In the genomic region with DNA sequence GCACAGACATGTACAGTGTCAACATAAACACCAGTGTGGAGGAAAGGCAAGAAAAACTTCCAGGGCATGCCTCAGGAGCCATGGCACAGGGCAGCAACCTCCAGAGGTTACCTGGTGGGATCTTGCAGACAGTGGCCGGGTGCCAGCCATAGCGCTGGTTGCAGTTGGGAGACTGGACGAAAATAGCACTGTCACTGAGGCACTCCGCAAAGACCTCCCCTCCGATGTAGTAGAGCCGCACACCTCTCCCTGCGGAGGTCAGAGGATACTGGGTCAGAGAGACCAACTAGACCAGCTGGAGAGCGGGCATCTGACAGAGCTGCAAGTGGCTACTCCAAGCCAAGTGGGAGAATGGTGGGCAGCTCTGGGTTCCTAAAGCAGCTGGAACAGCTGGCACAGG, we compare ENCODE assay signal across 34 mouse cellular contexts. TPM values are rescaled to one million over a fixed set of nuclear protein-coding genes. Genes with fewer than 3 reads are reported as not detected.
DNase-seq lines count a peak whose midpoint lies in the region; ATAC-seq and TF ChIP-seq lines count a peak whose summit lies in the region.
"Had no signal": no experiment of that assay in that cellular context is flagged by ENCODE, and none has a peak within 500 bp of the region (broad histone marks: within the 10 kb centered on the region; RNA-seq: fewer than 3 reads in every experiment).

No protein-coding gene starts in this region.

- 0 out of 2 replicates have a peak, but pooled peaks have one; percentile 15 for ATAC-seq in heart, embryonic 12.5 days (ENCODE audit: insufficient number of reproducible peaks, low FRiP score)
- ATAC-seq in hindbrain, postnatal 0 days: no peak
- ATAC-seq in limb, embryonic 13.5 days (ENCODE audit: low FRiP score, low read depth): no peak
- ATAC-seq in limb, embryonic 14.5 days (ENCODE audit: low FRiP score, low read depth): no peak
- ATAC-seq: CD4-positive, CD25-positive, alpha-beta regulatory T cell, adult 4 months; forebrain, embryonic 16.5 days had no signal

- 63% methylated on average over 8 of the region's 8 CpGs for WGBS in heart, embryonic 12.5 days
- 90% methylated on average over 8 of the region's 8 CpGs for WGBS in hindbrain, embryonic 10.5 days
- 83% methylated on average over 8 of the region's 8 CpGs for WGBS in hindbrain, postnatal 0 days
- 93% methylated on average over 8 of the region's 8 CpGs for WGBS in limb, embryonic 13.5 days
- 96% methylated on average over 8 of the region's 8 CpGs for WGBS in limb, embryonic 10.5 days
- WGBS in limb, embryonic 14.5 days: 86% methylated on average over 8 of the region's 8 CpGs

- H3K9ac ChIP-seq in heart, embryonic 12.5 days: no peak overlapping the region
- no peak overlapping the region for H3K9ac ChIP-seq in hindbrain, postnatal 0 days (replicated peaks; ENCODE audit: low read length)
- H3K9ac ChIP-seq in limb, embryonic 13.5 days: no peak overlapping the region
- H3K9ac ChIP-seq in limb, embryonic 14.5 days (ENCODE audit: low read depth, low read length, severe bottlenecking): no peak overlapping the region
- H3K9ac ChIP-seq: embryonic facial prominence, embryonic 12.5 days; hindbrain, embryonic 15.5 days; liver, embryonic 14.5 days; lung, embryonic 15.5 days had no signal

- peaks cover 50% of the 10 kb centered on the region for H3K4me1 ChIP-seq in heart, embryonic 12.5 days (replicated peaks)
- peaks cover 35% of the 10 kb centered on the region for H3K4me1 ChIP-seq in hindbrain, embryonic 10.5 days (replicated peaks)
- peaks cover 25% of the 10 kb centered on the region for H3K4me1 ChIP-seq in hindbrain, postnatal 0 days (ENCODE audit: insufficient read depth, low read length)
- H3K4me1 ChIP-seq in limb, embryonic 13.5 days: peaks cover 97% of the 10 kb centered on the region
- H3K4me1 ChIP-seq in limb, embryonic 10.5 days: no peaks in the 10 kb centered on the region
- H3K4me1 ChIP-seq in limb, embryonic 14.5 days (ENCODE audit: control insufficient read depth, insufficient read depth, low read length): peaks cover 73% of the 10 kb centered on the region

- TF ChIP-seq POLR2A in limb, embryonic 14.5 days (IDR thresholded peaks at IDR 0.05; ENCODE audit: borderline replicate concordance, extremely low read depth, insufficient read depth, insufficient read length): no peak

- no peaks in the 10 kb centered on the region for H3K27me3 ChIP-seq in heart, embryonic 12.5 days (replicated peaks)
- H3K27me3 ChIP-seq in hindbrain, embryonic 10.5 days (ENCODE audit: insufficient read depth, poor library complexity, severe bottlenecking): no peaks in the 10 kb centered on the region
- H3K27me3 ChIP-seq in hindbrain, postnatal 0 days (ENCODE audit: insufficient read depth, low read length): no peaks in the 10 kb centered on the region
- no peaks in the 10 kb centered on the region for H3K27me3 ChIP-seq in limb, embryonic 13.5 days
- H3K27me3 ChIP-seq in limb, embryonic 10.5 days (ENCODE audit: low read depth, poor library complexity, severe bottlenecking): no peaks in the 10 kb centered on the region
- no peaks in the 10 kb centered on the region for H3K27me3 ChIP-seq in limb, embryonic 14.5 days (ENCODE audit: control insufficient read depth, insufficient read depth, low read length)
- H3K27me3 ChIP-seq: embryonic facial prominence, embryonic 12.5 days; hindbrain, embryonic 15.5 days; lung, embryonic 15.5 days had no signal

- H3K36me3 ChIP-seq in heart, embryonic 12.5 days: peaks cover 64% of the 10 kb centered on the region
- peaks cover 88% of the 10 kb centered on the region for H3K36me3 ChIP-seq in hindbrain, embryonic 10.5 days
- no peaks in the 10 kb centered on the region for H3K36me3 ChIP-seq in hindbrain, postnatal 0 days (ENCODE audit: insufficient read depth, low read length)
- peaks cover 67% of the 10 kb centered on the region for H3K36me3 ChIP-seq in limb, embryonic 13.5 days
- peaks cover 95% of the 10 kb centered on the region for H3K36me3 ChIP-seq in limb, embryonic 10.5 days
- peaks cover 62% of the 10 kb centered on the region for H3K36me3 ChIP-seq in limb, embryonic 14.5 days (ENCODE audit: control insufficient read depth, insufficient read depth, low read length)
- H3K36me3 ChIP-seq: hindbrain, embryonic 15.5 days had no signal

- TF ChIP-seq CTCF in hindbrain, postnatal 0 days (IDR thresholded peaks at IDR 0.05; ENCODE audit: low read depth): no peak

- no peaks in the 10 kb centered on the region for H3K9me3 ChIP-seq in heart, embryonic 12.5 days (replicated peaks)
- no peaks in the 10 kb centered on the region for H3K9me3 ChIP-seq in hindbrain, embryonic 10.5 days
- H3K9me3 ChIP-seq in hindbrain, postnatal 0 days (ENCODE audit: low read length): no peaks in the 10 kb centered on the region
- H3K9me3 ChIP-seq in limb, embryonic 13.5 days: no peaks in the 10 kb centered on the region
- no peaks in the 10 kb centered on the region for H3K9me3 ChIP-seq in limb, embryonic 10.5 days (replicated peaks)
- H3K9me3 ChIP-seq in limb, embryonic 14.5 days (ENCODE audit: control insufficient read depth, low read length): no peaks in the 10 kb centered on the region
- H3K9me3 ChIP-seq: embryonic facial prominence, embryonic 12.5 days; heart, embryonic 10.5 days; hindbrain, embryonic 15.5 days; lung, embryonic 15.5 days; midbrain, embryonic 10.5 days had no signal

- peak overlapping the region; percentile 52 for H3K27ac ChIP-seq in heart, embryonic 12.5 days (ENCODE audit: poor library complexity, severe bottlenecking)
- H3K27ac ChIP-seq in hindbrain, embryonic 10.5 days: 0 out of 2 replicates have a peak overlapping the region, but pooled peaks have one; percentile 17
- H3K27ac ChIP-seq in hindbrain, postnatal 0 days: no peak overlapping the region
- H3K27ac ChIP-seq in limb, embryonic 13.5 days: peak overlapping the region; percentile 33; the same call in 1 of the 2 replicates
- no peak overlapping the region for H3K27ac ChIP-seq in limb, embryonic 10.5 days
- H3K27ac ChIP-seq in limb, embryonic 14.5 days (replicated peaks; ENCODE audit: low read depth, low read length): peak overlapping the region; percentile 55; the same call in 1 of the 2 replicates
- H3K27ac ChIP-seq: hindbrain, embryonic 15.5 days; kidney, postnatal 0 days; left cerebral cortex, adult 2 months; liver, embryonic 14.5 days; lung, embryonic 15.5 days had no signal

- no peak for DNase-seq in heart, postnatal 10 days
- DNase-seq in hindbrain, embryonic 10.5 days (ENCODE audit: low spot score): no peak
- no peak for DNase-seq in hindbrain, postnatal 0 days (ENCODE audit: low spot score)
- DNase-seq in limb, embryonic 10.5 days (ENCODE audit: low spot score): no peak
- no peak for DNase-seq in limb, embryonic 14.5 days (ENCODE audit: low spot score)
- DNase-seq in urinary bladder, postnatal 36 days (ENCODE audit: low spot score in 2 of 2): no peak
- DNase-seq: adrenal gland, postnatal 14 days; cerebellum, adult 11 months; cerebellum, adult 9-10 months; cerebellum, postnatal 36 days; gastrocnemius, postnatal 10 days; kidney, adult 2 months; liver; retina, postnatal 1 day; right cerebral cortex, postnatal 14 days; thymus, postnatal 4 days had no signal

- H3K4me2 ChIP-seq in heart, embryonic 12.5 days: no peak overlapping the region
- H3K4me2 ChIP-seq in hindbrain, postnatal 0 days (ENCODE audit: low read depth, low read length): no peak overlapping the region
- no peak overlapping the region for H3K4me2 ChIP-seq in limb, embryonic 13.5 days (replicated peaks)
- H3K4me2 ChIP-seq in limb, embryonic 14.5 days (replicated peaks; ENCODE audit: low read depth, low read length, severe bottlenecking): no peak overlapping the region
- H3K4me2 ChIP-seq: embryonic facial prominence, embryonic 12.5 days; hindbrain, embryonic 15.5 days; lung, embryonic 15.5 days had no signal

- H3K4me3 ChIP-seq in heart, embryonic 12.5 days: no peak overlapping the region
- H3K4me3 ChIP-seq in hindbrain, embryonic 10.5 days: no peak overlapping the region
- no peak overlapping the region for H3K4me3 ChIP-seq in hindbrain, postnatal 0 days (ENCODE audit: low read length)
- no peak overlapping the region for H3K4me3 ChIP-seq in limb, embryonic 13.5 days
- H3K4me3 ChIP-seq in limb, embryonic 10.5 days: no peak overlapping the region
- no peak overlapping the region for H3K4me3 ChIP-seq in limb, embryonic 14.5 days (replicated peaks; ENCODE audit: low read length)
- H3K4me3 ChIP-seq: embryonic facial prominence, embryonic 12.5 days; erythroblast, embryonic 14.5 days; heart, embryonic 10.5 days; hindbrain, embryonic 15.5 days; left cerebral cortex, adult 2 months; lung, embryonic 15.5 days; midbrain, embryonic 10.5 days; myocyte had no signal

- intact Hi-C loops in heart, postnatal 10 days (cut with DNase I): loop anchor here (5.0 kb wide), 2 partner anchors 53 to 103 kb away; partner anchors contain the start of gene Smad3

RNA-seq across cellular contexts. Expression of gene Aagab, which starts 52.1 kb away (rescaled TPM):
- polyA plus RNA-seq in heart, embryonic 12.5 days (2016; fragmentation: Nextera tagmentation; extraction: Ambion mirVana): 23.2 and 26.2 TPM in 2 replicates
- 10 to 100 TPM; 20.6 to 24.8 TPM for total RNA-seq in heart, postnatal 10 days (2021)
- 46.0 and 50.4 TPM in 2 replicates for polyA plus RNA-seq in hindbrain, embryonic 10.5 days (2016; fragmentation: Nextera tagmentation; extraction: Ambion mirVana)
- 30.9 and 37.0 TPM in 2 replicates for total RNA-seq in hindbrain, postnatal 0 days (2014; rRNA removed)
- 51.9 and 55.2 TPM in 2 replicates for polyA plus RNA-seq in hindbrain, postnatal 0 days (2015; fragmentation: Nextera tagmentation; extraction: Ambion mirVana)
- polyA plus RNA-seq in limb, embryonic 13.5 days (2015; fragmentation: Nextera tagmentation; extraction: Ambion mirVana): 21.7 and 26.2 TPM in 2 replicates
- polyA plus RNA-seq in limb, embryonic 10.5 days (2016; fragmentation: Nextera tagmentation; extraction: Ambion mirVana): 36.8 and 45.4 TPM in 2 replicates
- polyA plus RNA-seq in limb, embryonic 14.5 days (2012; rRNA removed): 12.6 and 12.7 TPM in 2 replicates
- 25.9 and 27.4 TPM in 2 replicates for polyA plus RNA-seq in limb, embryonic 14.5 days (2014; fragmentation: Nextera tagmentation; extraction: Ambion mirVana)

RNA-seq across cellular contexts. Expression of gene Iqch, which starts 52.3 kb away (rescaled TPM):
- polyA plus RNA-seq in heart, embryonic 12.5 days (2016; fragmentation: Nextera tagmentation; extraction: Ambion mirVana): 0.08 TPM in 1 of 2 replicates, not detected in the other
- not detected for total RNA-seq in heart, postnatal 10 days (2021)
- polyA plus RNA-seq in hindbrain, embryonic 10.5 days (2016; fragmentation: Nextera tagmentation; extraction: Ambion mirVana): 0.07 and 0.13 TPM in 2 replicates
- total RNA-seq in hindbrain, postnatal 0 days (2014; rRNA removed): 0.26 TPM in 1 of 2 replicates, not detected in the other
- 0.18 TPM in 2 replicates for polyA plus RNA-seq in hindbrain, postnatal 0 days (2015; fragmentation: Nextera tagmentation; extraction: Ambion mirVana)
- 0.15 and 0.20 TPM in 2 replicates for polyA plus RNA-seq in limb, embryonic 13.5 days (2015; fragmentation: Nextera tagmentation; extraction: Ambion mirVana)
- polyA plus RNA-seq in limb, embryonic 10.5 days (2016; fragmentation: Nextera tagmentation; extraction: Ambion mirVana): 0.16 and 0.18 TPM in 2 replicates
- 0.05 TPM in 2 replicates for polyA plus RNA-seq in limb, embryonic 14.5 days (2012; rRNA removed)
- 0.07 and 0.11 TPM in 2 replicates for polyA plus RNA-seq in limb, embryonic 14.5 days (2014; fragmentation: Nextera tagmentation; extraction: Ambion mirVana)
- total RNA-seq: gastrocnemius, postnatal 10 days; granulocyte monocyte progenitor cell, adult 5-6 weeks; left cerebral cortex, adult 2 months; megakaryocyte progenitor cell, adult 5-6 weeks; midbrain, postnatal 0 days had no signal
- polyA plus RNA-seq: erythroblast, embryonic 14.5 days; heart, embryonic 10.5 days; liver, embryonic 14.5 days; myocyte; small intestine, adult 2 months had no signal

Comparison
In these comparisons a context has a peak if more than half of its experiments do, and no peak if none do; other contexts are left out.
1. H3K27ac ChIP-seq: peak in heart, embryonic 12.5 days (single experiment), hindbrain, embryonic 10.5 days (single experiment), limb, embryonic 13.5 days (single experiment) and limb, embryonic 14.5 days (single experiment); none in hindbrain, postnatal 0 days (single experiment) and limb, embryonic 10.5 days (single experiment).